Mouse (Mus musculus) ES-E14 (cell line): Measurements from ENCODE around the gene Acoxl.

Source experiments
- CHD2 ChIP-seq: IDR thresholded peaks from 2 replicates; pipeline ENCODE4 v1.6.1; 2014; ENCODE audit warnings: mild to moderate bottlenecking, low read depth, low read length, inconsistent platforms
- MAFK ChIP-seq: IDR thresholded peaks from 2 replicates; pipeline ENCODE4 v1.6.1; 2014; ENCODE audit warnings: mild to moderate bottlenecking, low read depth, low read length, inconsistent platforms; ENCODE audit not compliant: insufficient read depth
- ZNF384 ChIP-seq: IDR thresholded peaks from 2 replicates; pipeline ENCODE4 v1.6.1; 2012; ENCODE audit warnings: low read depth, low read length, inconsistent platforms

DNA sequence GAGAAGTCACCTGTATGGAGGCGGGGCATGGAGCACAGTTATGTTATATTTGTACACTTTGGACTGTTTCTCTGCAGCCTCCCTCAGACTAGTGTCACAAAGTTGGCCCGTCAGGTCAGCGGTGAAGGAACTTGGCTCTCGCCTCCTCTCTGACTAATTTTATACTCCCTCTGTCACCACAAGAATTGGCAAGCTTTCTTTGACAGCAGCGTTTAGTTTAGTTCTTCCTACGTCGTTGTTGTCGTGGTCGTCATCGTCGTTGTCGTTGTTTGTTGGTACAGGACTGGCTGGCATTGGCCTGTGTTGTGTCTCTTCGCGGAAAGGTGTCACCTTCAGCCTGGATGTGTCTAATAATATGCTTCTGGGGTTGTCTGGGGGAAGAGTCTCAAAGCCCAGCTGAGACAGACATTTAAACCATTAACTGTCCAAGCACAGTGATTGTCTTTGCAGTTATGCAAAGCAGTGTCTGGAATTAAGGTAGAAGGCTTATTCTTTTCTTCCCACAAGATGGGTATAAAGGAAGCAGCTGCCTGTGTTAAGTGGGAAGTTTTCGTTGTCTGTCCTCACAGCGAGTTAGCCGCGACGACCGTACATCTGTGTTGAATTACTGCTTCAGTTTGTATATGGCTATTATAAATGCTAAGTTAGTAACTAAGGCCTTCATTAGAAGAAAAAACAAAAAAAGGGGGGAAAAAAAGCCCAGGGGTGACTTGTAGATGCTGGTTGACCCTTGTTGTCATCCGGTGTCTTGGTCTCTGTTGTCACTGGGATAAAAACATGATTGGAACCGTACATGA is 299.0 kb downstream of the Acoxl start:
- TF ChIP-seq MAFK (no peak), CHD2 (no peak), ZNF384 (no peak)
